Mouse (Mus musculus): ENCODE measurements at regions not wholly inside any gene's neighbourhood (a gene's known extent, or its start where the extent isn't known, plus 50 kb on each side); places are given as distances from the start of the nearest gene placed in this dataset.

DNA sequence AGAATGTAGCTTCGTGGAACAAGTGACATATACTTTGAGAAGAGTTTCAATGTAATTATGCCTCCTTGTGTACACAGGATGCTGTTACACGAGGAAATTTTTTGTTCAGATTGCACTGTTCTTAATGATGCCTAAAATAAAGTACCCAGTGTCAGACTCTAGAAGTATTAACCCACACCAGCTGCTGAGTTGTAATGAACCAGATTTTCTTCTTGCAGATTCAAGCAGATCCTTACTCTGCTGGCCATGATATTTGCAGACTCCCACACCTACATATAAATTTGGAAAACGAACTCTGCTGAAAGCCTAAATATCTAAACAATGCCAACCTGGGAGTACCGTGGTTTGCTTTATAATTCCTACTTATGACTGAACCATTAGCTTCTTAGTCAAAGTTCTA, 2794.2 kb downstream of the 9330182O14Rik start:
- no peak for TF ChIP-seq POLR2A (IDR thresholded peaks at IDR 0.05; ENCODE audit: control insufficient read depth, extremely low read depth, insufficient read depth, low read length, poor library complexity)
- TF ChIP-seq CTCF (IDR thresholded peaks at IDR 0.05; ENCODE audit: borderline replicate concordance, control insufficient read depth, extremely low read depth, insufficient read depth, low read length, poor library complexity), result no peak
